Mouse (Mus musculus): ENCODE results near the gene Mllt3.

The Mllt3 gene

DNA sequence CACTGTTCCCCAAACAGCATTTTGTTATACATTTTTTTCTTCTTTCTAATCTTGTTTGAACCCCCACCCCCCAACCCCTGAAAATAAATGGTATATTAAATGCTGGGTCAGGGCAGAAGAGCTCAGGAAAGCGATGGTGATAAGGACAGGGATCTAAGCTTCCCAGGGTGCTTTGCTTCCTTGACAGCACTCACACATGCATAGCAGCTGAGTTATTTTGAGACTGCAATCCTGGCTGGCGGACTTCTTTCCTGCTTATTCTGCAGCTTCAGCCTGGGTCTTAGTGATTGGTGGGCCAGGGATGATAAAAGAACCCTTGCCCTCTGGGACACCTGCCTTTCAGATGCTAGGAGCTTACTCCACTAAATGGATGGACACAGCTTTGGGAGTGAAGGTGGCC is 249.4 kb downstream of the Mllt3 start:
- no peak for DNase-seq (ENCODE audit: low read depth, low spot score)

DNA sequence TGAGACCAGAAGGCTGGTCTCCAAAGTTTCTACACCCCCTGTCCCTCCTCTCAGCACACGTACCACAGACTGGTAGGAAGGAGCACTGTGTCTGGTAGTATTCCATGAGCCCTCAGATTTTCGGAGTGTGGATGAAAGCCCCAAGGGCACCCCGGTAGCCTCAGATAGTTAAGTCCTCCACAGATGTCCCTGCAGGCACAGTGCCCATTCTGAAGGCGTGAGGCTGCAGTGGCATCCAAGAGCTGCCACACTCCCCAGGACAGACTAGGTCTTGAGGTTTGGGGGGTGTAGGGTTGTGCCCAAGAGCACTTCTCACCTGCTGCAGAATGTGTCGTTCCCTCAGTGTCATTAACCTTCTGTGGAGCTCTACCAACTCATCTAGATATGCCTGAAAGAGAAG is 251.2 kb downstream of the Mllt3 start:
- no peak for DNase-seq (ENCODE audit: low read depth, low spot score)

DNA sequence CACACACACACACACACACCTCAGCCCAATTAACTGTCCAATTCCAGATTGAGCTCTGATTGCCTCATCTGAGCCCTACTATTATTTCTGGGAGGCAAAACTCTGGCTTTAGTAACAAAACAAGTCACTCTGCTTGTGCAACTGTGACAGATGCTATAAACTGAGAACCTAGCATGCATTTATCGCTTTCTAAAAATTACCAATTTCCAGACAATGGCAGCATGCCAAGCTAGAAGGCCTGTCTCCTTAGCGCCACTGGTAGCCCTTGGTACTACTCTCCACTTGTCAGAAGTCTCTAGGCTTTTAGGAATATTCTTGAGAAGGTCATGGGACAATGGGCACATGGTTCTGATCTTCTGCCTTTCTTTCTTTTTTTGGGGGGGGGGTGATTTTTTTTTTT is 257.4 kb downstream of the Mllt3 start:
- DNase-seq (ENCODE audit: low read depth, low spot score) = no peak

DNA sequence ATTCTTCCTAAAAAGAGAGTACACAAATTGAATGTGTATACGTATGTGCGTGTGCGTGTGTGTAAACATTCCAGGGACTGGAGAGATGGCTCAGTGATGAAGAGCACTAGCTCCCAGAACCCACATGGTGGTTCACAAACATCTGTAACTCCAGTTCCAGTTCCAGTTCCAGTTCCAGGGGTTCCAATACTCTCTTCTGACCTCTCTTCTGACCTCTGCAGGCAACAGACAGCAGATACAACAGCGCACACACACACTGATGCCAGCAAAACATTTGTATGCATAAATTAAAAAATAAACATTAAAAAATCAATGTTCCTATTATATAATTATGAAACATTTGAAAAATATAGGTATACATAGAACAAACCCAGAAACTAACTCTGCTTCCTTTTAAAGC is 258.6 kb downstream of the Mllt3 start:
- no peak for DNase-seq (ENCODE audit: low read depth, low spot score)

DNA sequence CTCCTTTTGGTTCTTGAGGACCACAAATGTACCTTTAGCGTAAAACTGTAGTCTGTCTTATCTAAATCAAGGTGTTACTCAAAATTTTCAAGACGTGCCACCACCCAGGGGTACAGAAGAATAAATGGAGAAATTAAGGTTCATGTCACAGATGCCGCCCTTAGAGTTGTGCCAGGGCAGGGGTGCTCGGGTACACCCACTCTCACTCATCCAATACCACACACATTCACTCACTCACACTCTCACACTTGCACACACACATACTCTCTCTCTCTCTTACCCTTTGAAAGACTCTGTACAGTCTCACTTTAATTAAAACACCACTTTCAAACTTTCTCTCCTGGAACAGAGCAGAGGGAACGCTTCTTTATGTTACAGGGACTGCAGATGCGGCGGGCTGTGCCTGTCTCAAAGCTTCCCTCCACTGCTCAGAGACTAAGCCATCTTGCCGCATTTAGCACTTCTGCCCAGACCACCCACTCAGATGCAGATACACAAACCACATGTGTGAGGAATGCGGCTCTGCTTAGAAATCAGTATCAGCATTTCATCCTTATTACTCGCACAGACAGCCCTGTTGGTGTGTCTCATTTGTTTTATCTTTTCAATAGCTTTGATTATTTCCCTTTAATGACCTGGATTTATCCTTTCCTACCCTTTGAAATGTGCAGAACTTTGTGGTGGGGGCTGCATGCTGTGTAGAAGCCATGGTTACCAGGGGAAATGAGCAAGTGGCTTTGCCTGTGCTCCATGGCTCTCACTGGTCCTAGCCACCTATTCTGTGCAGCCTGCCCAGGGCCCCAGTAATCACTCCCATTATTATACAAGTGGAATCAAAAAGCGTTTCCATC is 265.2 kb downstream of the Mllt3 start:
- no peak for DNase-seq (ENCODE audit: low read depth, low spot score)

DNA sequence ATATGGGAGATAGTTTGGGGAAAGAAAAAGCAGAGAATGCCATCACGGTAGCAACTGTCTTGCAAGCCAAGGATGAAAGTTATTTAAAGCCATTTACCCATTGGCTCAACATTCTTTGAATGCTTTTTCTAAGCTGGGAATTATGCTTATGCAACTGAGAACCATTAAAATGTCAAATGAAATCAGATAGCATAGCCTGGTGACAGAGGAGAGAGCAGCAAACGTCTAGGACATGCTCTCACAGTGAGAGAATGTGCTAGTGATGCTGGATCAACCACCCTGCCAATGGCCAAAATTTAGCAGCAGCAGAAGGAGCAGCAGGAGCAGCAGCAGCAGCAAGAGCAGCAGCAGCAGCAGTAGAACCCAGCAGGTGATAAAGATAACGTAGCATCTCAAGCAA is 267.4 kb downstream of the Mllt3 start:
- DNase-seq (ENCODE audit: low read depth, low spot score) = no peak

DNA sequence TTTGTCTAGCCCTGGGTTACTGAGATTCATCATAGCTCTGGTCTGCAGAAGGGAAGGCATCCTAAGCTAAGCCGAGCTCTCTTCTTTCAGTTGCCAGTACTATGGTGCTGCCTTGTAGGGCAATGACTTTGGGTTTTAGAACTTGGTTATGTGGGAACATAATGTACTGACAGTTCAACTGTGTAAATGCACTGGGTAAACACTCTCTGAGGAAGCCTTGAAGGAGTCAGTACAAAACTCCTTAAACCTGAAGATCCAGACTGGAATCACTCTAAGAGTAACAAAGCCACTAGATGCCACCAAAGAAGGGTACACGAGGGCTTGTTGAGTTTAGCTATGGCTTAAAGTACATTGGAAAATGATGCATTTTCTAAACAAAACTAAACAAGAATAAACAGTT is 272.1 kb downstream of the Mllt3 start:
- no peak for DNase-seq (ENCODE audit: low read depth, low spot score)

DNA sequence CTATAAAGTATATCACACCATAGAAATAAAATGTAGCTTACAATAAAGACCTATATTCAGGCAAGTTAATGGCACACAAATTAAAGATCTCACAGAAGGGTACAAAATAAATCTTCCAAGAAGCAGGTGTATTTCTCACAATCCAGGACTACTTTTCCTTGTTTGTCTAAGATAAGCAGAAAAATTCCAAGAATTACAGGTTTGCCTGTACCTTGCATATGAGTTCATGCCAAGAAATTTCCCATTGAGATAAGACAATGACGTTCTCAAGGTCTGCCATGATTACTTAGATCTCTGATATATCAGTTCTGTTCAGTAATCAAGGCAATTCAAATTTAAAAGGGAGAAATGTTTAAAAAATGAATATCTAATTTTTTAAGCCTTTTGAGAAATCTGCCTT is 272.9 kb downstream of the Mllt3 start:
- no peak for DNase-seq (ENCODE audit: low read depth, low spot score)

DNA sequence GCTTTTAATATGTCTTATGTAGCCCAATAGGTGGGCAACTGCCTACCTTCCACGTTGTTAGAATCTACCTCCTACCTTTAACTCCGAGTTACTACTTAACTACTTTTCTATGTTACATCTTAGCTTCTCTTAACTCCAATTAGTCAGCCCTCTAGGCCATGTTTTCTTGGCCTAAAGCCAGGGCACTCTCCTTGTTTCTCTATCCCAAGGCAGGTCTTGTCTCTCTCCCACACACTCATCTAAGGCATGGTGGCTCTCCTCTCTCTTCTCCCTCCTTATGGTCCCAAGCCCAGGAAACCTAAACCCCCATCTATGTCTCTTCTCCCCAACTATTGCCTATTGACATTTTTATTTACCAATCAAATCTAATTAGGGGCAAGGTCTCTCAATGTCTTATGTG is 273.5 kb downstream of the Mllt3 start:
- no peak for DNase-seq (ENCODE audit: low read depth, low spot score)

DNA sequence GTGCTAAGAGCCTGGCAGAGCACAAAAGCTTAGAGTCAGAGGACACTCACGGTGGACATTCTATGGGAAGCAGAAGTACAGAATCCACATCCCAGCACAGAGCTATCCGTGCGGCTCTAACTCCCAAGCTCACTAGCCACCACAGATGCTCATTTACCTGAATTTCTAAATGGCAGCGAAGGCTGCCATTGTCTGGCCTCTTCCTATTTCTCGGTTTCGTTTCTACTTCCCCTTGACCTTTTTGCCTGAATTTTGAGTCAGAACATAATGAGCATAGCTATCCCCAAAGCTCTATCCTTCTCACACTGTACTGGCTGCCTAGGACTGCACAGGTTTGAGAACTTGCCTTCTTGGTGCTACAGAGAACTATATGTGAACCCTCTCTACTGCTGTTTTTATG is 274.1 kb downstream of the Mllt3 start:
- DNase-seq (ENCODE audit: low read depth, low spot score) = no peak

DNA sequence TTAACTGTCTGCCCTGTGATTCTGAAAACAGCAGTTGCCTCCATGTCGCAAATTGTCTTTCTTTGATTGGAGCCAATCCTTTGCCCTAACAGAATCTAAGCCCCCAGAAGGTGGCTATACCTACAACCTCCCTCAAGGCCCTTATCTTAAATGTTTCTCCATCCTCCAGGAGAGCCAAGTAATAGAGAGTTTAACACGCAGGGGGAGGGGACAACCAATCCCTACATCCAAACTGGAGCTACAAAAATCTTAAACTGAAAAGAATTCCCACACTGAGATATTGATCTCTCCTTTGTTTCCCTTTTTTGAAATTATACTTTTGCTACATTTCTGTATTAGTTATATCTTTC is 281.7 kb downstream of the Mllt3 start:
- DNase-seq (ENCODE audit: low read depth, low spot score) = no peak

DNA sequence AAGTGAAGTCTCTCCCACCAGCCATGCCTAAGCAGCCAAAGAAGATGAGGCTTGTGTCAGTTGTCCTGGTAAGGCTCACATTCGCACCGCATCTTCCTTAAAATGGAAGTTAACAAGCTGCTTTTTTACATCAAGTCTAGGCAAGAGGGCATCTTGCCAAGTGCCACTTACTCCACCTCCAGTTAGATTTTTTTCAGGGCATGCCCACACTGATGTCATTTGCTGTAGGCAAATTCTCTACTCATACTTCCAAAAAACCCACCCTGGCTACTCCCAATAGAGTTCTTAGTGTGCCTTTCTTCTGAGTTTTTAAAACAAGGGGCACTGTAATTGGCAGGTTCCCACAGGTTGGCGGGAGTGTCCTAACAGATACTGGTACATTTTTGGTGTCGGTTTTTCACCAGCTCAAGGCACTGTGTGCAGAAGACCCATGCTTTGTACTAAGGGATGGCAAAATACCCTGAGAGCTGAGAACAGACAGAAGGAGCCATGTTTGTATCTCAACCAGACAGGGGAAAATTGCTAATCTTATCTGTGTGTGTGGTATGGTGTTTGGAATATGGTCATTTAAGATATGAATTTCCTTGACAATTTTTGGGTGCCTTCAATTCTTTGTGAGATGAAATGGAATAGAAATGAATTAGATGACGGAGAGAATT is 282.2 kb downstream of the Mllt3 start:
- no peak for DNase-seq (ENCODE audit: low read depth, low spot score)

DNA sequence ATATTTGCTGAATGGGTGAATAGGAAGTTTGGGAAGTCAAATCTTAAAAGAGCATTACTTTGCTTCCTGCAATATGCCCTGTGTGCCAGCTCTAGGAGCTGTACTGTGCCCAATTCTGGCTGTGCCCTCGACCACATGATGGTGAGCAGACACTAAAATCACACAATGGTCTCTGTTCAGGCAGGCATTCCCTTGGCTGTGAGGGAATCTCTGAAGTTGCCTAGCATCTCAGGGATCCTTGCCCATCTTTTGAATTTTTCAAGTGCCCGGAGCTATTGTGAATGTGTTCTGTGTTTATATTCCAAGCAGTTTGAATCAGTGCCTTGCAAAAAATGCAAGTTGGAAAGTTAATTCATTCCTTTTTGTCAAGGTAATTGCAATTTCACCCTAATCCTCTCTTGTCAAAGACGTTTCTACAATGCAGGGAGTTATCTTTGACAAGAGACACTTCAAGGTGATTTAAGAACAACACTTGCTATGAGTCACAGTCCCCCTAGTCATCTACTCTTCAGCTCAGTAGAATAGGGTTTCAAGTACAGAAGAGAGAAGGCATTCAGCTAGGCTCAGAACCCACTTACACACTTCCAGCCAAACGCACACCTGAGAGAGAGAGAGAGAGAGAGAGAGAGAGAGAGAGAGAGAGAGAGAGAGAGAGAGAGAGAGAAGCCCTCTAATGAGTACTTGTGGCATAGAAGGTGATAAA is 283.5 kb downstream of the Mllt3 start:
- no peak for DNase-seq (ENCODE audit: low read depth, low spot score)

DNA sequence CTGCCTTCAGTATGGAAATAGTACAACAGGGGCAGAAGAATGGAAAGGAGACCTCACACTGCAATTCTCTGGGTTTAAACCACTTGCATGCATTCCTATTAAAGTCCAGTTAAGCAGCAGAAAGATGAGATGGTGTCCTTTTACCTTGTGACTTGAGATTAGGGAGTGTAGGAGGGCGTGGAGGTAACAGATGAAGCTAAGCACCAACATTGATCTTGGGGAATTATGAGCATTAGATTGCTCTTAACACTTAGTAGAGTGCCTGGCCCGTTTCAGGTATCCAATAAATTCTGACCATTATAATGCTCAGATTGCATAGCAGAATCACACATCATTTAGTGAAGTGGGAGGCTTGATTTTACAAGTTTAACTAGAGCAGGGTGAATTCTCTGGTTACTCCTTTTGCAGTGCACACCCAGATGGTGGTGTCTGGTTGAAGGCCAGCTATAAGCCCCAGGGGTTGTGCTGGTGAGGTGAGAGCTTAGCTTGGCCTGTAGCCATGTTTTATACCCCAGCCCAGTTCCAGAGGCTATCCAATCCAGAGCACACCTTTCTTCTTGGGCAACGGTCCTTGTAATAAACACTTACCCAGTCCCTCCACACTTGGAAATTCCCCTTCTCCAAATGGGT is 288.0 kb downstream of the Mllt3 start:
- no peak for DNase-seq (ENCODE audit: low read depth, low spot score)

DNA sequence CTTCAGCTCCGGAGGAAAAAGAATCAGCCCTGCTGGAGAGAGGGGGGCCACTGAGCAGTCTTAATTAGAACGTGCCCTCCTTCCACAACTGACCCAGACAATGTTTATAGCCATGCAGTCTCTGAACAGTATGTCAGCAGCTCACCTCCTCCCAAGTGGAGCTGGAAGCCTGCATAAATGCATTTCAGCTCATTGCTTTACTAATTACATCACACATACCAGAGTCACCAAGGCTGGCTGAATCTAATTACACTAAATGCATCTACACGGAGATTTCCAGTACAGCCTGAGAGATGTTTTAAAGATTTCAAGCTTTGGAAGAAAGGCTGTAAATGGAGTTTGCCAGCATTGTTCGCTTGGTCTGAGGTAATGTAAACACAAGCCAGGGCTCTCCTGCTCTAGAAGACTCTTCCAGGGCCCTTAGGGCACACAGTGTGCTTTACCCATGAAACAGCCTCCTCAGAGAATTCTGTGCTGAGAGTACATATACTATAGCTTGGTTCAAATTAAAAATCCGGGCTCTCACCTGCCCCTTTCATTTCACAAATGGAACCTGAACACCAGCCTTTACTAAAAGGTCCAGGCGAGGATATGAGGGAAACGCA is 293.5 kb downstream of the Mllt3 start:
- no peak for DNase-seq (ENCODE audit: low read depth, low spot score)

DNA sequence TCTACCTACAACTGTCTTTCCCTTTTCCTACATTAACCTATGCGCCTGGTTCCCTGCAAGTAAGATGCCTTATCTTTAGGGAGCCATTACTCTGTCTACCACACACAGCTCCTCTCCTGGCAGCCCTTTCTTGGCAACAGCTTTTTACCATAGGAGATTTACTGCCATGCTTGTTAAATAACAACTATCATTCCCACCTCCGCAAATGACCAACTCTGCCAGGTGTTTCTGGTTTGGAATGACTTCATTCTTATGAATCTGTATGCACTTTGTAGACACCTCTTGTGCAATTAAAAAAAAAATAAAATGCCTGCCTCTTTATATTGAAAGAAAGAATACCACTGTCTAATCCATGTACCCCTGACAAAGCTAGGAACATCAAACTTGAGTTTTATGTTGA is 294.1 kb downstream of the Mllt3 start:
- DNase-seq (ENCODE audit: low read depth, low spot score) = no peak

DNA sequence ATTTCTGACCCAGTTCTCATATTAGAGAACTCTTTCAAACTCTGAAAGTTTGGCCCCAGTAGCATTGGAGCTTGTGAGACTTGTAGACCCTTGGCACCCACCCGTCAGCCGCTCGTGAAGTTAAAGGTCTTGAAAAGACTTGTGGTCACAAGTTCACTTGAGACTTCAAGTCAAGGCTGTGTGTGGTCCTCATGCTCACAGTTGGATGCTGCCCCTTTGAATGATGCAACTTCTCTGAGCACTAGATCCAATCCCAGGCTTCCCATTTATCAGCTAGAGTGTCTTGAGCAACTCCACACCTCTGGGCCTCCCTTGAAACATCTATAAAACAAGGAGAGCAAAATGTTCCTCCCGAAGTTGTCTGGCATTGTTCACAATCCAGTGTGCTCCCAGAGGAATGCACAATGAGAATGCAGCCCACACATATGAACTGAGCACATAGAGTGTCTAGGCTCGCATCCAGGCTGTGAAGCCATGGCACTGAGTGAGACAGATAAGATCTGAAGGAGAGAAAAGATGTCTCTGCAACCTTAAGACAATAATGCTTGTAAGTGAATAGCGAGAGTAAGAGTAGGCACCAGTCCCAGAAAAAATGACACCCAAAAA is 295.9 kb downstream of the Mllt3 start:
- DNase-seq (ENCODE audit: low read depth, low spot score) = no peak

DNA sequence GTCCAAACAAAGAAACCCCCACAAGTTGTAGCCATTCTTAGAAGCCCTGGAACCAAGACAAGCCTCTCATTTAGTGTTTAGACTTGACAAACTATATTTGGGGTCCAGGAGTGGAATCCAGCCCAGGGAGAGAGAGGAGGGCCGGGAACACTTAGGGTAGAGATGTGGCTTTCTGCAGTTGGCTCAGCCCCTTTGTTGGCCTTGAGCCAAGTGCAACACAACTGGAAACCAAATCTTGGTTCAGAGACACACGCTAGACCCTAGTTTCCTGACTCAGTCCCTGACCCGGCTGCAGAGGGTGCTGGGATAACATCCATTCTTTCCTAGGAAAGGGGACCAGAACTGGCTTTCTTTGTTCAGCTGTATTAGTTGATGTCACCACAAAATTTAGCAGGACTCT is 296.4 kb downstream of the Mllt3 start:
- DNase-seq (ENCODE audit: low read depth, low spot score) = no peak

DNA sequence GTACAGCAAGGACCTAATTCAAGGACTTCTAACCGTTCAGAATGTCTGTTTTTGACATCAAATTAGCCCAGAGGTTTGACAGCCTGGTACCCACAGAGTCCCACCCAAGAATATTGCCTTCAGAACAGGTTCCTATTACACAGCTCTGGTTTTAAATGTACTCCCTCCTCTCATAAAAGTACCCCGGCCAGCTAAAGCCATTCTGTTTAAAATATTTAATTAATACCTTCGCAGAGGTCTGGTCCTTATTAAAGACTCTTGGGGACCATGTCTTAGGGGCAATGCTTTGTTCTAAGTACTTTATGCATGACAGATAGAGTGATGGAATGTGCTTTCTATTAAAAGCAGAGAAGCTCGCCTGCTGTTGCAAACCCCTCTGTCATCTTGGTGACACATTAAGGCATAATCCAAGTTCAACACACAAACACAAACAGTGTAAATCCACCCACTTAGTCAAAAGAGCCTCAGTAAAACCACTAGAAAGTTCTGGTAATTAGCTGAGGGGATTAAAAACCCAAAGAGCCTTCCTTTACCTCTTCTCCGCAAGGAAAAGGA is 302.0 kb downstream of the Mllt3 start:
- DNase-seq (ENCODE audit: low read depth, low spot score) = no peak

DNA sequence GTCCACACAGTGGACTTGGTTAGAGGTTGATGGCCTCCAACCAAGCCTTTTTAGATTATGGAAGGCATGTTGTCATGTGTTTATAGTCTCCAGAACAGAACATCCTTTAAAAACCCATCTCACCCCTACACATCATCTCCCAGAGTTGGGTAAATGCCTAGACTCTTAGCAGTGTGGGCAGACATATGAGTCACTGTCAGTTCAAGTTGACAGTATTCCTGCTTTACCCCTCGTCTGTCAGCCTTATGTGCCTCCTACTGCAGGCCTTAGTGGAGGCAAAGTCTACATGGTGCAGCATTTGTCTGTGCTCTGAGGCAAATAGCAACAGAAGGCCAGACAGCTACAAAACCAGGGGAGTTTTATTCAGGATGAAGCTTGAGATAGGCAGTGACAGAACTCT is 304.6 kb downstream of the Mllt3 start:
- peak; percentile 63 for DNase-seq (ENCODE audit: low read depth, low spot score)

DNA sequence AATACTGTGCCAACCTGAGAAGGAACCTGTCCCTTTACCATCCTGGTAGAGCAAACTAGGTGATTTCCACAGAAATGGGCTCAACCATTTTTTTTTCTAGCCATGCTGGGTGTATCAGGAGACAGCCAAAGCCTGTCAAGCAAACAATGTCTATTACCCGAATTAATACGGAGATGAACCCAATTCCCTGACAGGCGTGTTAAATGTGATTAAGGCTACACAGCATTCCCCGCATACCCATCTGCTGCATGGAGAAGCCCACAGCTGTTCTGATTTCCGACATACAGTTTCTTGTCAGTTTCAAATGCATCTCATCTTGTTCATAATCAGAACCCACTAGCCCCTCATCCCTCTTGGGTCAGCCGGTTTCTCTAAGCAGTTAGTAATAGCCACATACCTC is 309.7 kb downstream of the Mllt3 start:
- no peak for DNase-seq (ENCODE audit: low read depth, low spot score)
